Mouse (Mus musculus): ENCODE data around the gene Gm3115. TPM values are rescaled to one million over a fixed set of nuclear protein-coding genes. Genes with fewer than 3 reads are reported as not detected.
"Not testable (repeated sequence)": the region's sequence is repeated elsewhere in the genome, so short reads cannot be mapped to it uniquely, and the experiment has no call there.

The Gm3115 gene
- polyA plus RNA-seq (2012; rRNA removed) = not detected in 2 replicates

GRCm38 (mm10) chr14:4083820-4084219, at the start of gene Gm3115:
Gene Gm3115, plus strand, starts transcription at chr14:4084120.
- H3K4me1 ChIP-seq (ENCODE audit: control insufficient read depth, insufficient read depth, insufficient read length, low read length); H3K27ac ChIP-seq (ENCODE audit: insufficient read depth, low read depth, low read length); H3K36me3 ChIP-seq (ENCODE audit: control insufficient read depth, insufficient read depth, low read length); H3K27me3 ChIP-seq (ENCODE audit: control insufficient read depth, insufficient read depth, low read length); H3K4me3 ChIP-seq (ENCODE audit: low read depth, low read length): not testable (repeated sequence)
- 47% methylated on average over 3 of the region's 3 CpGs for WGBS

GRCm38 (mm10) chr14:4110426-4110825, 26.5 kb downstream of the Gm3115 start, which contains the start of gene Gm8108:
Gene Gm8108, plus strand, starts transcription at chr14:4110526.
- H3K27ac ChIP-seq (ENCODE audit: insufficient read depth, low read depth, low read length); H3K4me1 ChIP-seq (ENCODE audit: control insufficient read depth, insufficient read depth, insufficient read length, low read length); H3K36me3 ChIP-seq (ENCODE audit: control insufficient read depth, insufficient read depth, low read length); H3K27me3 ChIP-seq (ENCODE audit: control insufficient read depth, insufficient read depth, low read length): not testable (repeated sequence)
- peak within 1 kb of the TSS; percentile 24 for H3K4me3 ChIP-seq (ENCODE audit: low read depth, low read length)
- 3% methylated on average over 35 of the region's 37 CpGs for whole genome bisulfite sequencing

DNA sequence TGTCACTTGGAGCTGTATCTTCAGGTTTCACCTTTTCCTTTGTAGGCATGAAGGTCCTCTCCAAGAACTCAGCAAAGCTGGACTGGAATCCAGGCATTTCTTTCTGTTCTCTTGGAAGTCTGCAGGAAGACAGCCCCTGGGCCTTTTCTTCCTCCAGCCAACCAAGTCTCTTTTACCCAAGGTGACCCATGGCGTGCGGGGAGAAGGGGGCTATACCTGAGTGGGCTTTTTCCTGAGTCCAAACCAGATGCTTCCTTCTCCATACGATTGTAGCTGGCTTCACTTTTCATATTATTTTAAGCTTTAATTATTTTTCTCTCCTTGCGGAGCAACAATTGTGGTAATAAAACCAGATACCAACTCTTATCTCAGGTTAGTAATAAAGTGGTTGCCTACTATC, 57.7 kb downstream of the Gm3115 start:
- H3K27me3 ChIP-seq (ENCODE audit: control insufficient read depth, insufficient read depth, low read length); H3K36me3 ChIP-seq (ENCODE audit: control insufficient read depth, insufficient read depth, low read length); H3K4me3 ChIP-seq (ENCODE audit: low read depth, low read length); H3K27ac ChIP-seq (ENCODE audit: insufficient read depth, low read depth, low read length); H3K4me1 ChIP-seq (ENCODE audit: control insufficient read depth, insufficient read depth, insufficient read length, low read length): not testable (repeated sequence)
- WGBS = 61% methylated on average over 4 of the region's 4 CpGs

Other genes starting within 250 kb of the Gm3115 start
- gene Gm3033, start 237.9 kb upstream of the Gm3115 start, polyA plus RNA-seq (2012; rRNA removed) = 0.06 TPM in 1 of 2 replicates, not detected in the other
- not detected in 2 replicates for gene Gm2916, start 199.9 kb upstream of the Gm3115 start, polyA plus RNA-seq (2012; rRNA removed)
- not detected in 2 replicates for gene Gm3029, start 152.4 kb upstream of the Gm3115 start, polyA plus RNA-seq (2012; rRNA removed)
- not detected in 2 replicates for gene Gm3095, start 120.6 kb upstream of the Gm3115 start, polyA plus RNA-seq (2012; rRNA removed)
- not detected in 2 replicates for gene Gm3099, start 85.7 kb upstream of the Gm3115 start, polyA plus RNA-seq (2012; rRNA removed)
- gene Gm5796, start 60.2 kb upstream of the Gm3115 start, polyA plus RNA-seq (2012; rRNA removed) = not detected in 2 replicates
- gene Gm8108, start 26.4 kb downstream of the Gm3115 start, polyA plus RNA-seq (2012; rRNA removed) = not detected in 2 replicates
- gene Gm3127, start 80.9 kb downstream of the Gm3115 start, polyA plus RNA-seq (2012; rRNA removed) = not detected in 2 replicates
- gene Gm2974, start 98.5 kb downstream of the Gm3115 start, polyA plus RNA-seq (2012; rRNA removed) = not detected in 2 replicates
- not detected in 2 replicates for gene Gm3138, start 165.5 kb downstream of the Gm3115 start, polyA plus RNA-seq (2012; rRNA removed)
- gene Gm3149, start 233.2 kb downstream of the Gm3115 start, polyA plus RNA-seq (2012; rRNA removed) = not detected in 2 replicates